Mouse (Mus musculus) liver, adult 2 months (tissue): ENCODE data around the gene Ms4a4c.

Experiments
- CTCF ChIP-seq: fragments of 200-500 bp; IDR thresholded peaks from 2 replicates; pipeline ENCODE4 v1.5.1; 2011; ENCODE audit warnings: low read depth, low read length, control low read depth
- POLR2A ChIP-seq: fragments of 200-500 bp; IDR thresholded peaks from 2 replicates; pipeline ENCODE4 v1.6.1; 2011; ENCODE audit warnings: low read length, control low read depth; ENCODE audit not compliant: insufficient read depth; ENCODE audit errors: extremely low read depth

- TF ChIP-seq POLR2A (no peak), CTCF (no peak)
Observed at GRCm38 (mm10) chr19:11407428-11407827, 2.9 kb downstream of the Ms4a4c start.
